Mouse (Mus musculus) T-helper 1 cell (primary cell): ENCODE data around the gene Kdm4a.

Source experiments
- in situ Hi-C: fragments of 300-600 bp; cut with MboI, MseI; formaldehyde crosslinking; loops from one replicate; pipeline ENCODE4 v1.15.1; 2025; ENCODE audit warnings: high pct_unique_total_duplicates

Gene Kdm4a

DNA sequence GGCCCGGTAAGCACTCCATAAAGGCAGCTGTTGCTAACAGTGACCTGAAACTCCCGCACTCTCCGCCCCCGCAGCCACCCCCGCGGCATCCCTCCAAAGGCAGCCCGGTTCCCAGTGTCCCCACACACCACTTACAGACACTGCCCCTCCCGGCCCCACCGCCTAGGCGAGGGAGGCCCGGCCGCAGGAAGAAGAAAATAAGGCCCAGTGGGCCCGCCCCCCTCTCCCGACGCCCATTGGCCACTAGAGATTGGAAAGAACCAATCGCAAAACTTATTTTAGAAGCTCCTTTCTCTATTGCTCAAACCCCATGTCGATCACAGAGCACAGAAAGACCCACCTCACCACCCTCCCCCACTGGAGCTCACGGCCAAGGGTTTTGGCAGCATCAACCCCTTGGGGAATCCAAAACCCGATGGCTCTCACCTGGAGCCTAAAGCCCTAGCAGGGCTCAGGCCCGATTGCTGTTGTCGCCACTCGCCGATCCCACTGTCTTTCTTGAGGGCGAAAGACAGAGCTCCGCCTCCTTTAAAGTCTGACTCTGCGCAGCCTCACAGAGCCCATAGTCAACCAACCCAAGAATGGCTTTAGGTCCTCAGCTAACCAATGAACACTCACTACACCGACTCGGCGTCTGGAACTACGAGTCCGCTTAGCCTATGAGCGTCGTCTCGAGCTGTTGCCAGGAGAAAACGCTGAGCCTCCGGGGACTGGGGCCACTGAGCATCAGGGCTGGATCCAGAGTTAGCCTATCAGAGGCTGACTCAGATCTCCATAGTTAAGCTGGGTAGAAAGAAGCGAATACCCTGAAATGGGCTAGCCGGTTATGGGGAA is at the start of gene Kdm4a:
Gene Kdm4a, minus strand, starts transcription at position 577 of the 834 bp plus-strand sequence.
- in situ Hi-C loops = loop anchor here (10.0 kb wide), 1 partner anchor 255 kb away; the partner anchor contains the start of gene Cdc20

DNA sequence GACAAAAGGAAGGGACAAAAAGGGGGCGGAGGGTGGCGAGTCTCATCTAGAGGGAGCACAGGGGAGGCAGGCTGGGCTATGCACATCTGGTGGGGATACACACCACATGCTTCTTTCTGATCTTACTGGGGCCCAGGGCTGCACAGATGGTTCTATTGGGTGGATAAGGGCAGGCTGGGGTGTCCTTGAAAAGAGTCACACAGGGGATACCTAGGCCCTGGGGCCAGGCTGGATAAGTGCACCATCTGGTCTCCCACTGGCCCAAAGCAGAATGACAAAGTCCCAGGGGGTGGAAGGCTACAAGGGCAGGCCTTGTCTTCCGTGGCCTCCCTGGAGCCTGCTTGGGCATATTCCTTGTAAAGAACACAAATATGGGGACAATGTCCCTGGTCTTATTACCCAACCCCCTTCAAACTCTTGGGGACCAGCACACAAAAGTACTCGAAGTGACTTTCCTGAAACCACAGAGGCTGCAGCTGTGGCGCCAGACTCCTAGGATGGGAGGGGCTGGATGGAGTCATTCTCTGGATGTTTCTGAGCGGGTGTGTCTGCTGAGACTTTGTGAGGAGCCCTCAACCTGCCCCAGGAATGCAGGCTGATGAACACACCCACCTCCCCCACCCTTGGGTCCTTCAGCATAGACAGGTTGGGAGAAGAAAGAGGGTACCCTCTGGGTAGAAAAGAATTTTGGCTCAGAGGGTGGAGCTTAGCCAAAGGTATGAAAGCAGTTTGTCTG is 49.4 kb upstream of the Kdm4a start:
- in situ Hi-C loops = no loop called here

DNA sequence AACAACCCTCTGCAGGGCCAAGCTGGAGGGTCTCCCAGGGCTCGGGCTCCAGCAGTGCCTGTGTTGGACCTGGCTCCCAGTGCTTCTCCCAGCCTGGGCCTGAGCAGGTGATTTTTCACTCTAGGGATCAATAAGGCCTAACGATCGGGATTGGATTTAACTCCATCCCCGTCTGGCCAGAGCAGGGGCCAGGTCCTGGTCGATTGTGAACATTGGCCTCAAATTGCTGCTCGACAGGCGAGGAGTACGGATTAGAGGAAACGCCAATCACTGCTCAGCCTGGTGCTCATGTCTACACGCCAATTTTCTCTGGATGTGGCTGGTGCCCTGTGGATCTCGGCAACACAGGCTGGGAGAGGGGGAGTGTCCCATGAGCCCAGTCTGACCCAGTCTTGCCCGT is 47.6 kb upstream of the Kdm4a start:
- in situ Hi-C loops = no loop called here

DNA sequence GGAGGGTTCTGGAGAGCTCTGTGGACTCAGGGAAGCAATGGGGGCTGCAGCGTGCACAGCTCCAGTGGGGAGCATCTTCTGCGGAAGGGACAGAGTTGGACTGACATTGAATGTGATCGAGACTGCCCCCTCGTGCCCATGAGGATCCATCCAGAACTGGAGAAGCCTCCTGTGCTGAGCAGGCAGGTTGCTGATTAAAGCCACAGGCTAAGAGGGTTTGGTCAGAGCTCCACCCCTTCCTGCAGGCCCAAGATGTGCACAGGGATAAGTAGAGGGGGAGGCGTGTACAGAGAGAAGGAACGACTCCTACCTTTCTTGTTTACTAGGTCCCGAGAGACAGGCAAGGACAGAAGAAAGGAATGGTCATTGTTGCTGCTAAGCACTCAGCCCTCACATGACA is 41.4 kb upstream of the Kdm4a start:
- in situ Hi-C loops = no loop called here

DNA sequence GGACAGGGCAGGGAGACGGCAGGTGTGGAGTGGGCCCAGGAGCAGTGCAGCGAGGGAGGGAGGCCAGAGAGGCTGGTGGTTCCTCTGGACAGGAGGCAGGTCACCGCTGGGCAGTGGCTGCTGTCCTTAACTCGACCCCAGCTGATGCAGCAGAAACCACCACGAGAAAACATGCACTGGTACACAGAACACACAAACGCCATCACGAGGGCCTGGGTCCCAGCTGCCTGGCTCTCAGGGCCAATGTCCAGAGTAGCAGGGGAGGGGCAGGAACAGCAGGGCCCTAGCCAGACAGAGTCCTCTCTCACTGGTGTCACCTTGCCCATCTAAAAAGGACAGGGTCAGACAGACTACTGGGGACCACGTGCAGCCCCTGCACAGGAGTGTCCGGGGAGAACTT is 40.9 kb upstream of the Kdm4a start:
- in situ Hi-C loops = no loop called here

DNA sequence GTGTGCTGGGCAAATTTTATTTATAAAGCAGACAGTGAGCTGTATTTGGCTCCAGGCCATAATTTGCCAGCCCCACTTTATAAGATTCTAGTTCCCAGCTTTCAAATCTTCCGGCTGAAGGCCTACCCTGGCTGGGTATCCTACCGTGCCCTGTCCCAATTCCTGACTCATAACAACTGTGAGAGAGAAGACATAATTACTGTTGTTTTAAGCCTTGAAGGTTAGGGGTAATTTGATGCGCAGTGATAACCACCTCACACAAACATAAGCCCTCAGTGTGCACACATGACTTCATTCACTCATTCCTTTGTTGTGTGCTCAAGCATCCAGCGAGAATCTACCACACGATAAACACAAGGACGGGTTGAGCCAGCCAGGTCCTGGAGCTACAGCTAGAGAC is 39.6 kb upstream of the Kdm4a start:
- in situ Hi-C loops = loop anchor here (5.0 kb wide), 1 partner anchor 68 kb away; no protein-coding TSS in a partner anchor

DNA sequence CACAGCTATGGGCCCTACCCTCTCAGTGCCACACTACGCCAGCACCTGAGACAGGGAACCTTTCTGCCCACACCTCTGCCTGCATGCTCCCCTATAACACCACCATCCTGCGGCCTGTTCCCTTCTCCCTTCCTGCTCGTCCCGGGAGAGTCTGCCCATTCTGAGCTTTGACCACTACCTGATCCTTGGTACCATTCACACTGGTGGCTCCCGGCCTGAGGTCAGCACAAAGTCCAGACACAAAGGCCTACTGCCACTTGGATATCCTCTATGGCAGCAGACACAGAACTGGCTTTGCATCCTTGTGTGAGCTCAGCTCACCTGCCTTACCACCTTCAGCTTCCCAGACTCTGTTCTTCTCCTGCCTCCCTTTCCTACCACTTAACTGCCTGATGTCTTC is 38.7 kb upstream of the Kdm4a start:
- in situ Hi-C loops = loop anchor here (5.0 kb wide), 1 partner anchor 69 kb away; no protein-coding TSS in a partner anchor

DNA sequence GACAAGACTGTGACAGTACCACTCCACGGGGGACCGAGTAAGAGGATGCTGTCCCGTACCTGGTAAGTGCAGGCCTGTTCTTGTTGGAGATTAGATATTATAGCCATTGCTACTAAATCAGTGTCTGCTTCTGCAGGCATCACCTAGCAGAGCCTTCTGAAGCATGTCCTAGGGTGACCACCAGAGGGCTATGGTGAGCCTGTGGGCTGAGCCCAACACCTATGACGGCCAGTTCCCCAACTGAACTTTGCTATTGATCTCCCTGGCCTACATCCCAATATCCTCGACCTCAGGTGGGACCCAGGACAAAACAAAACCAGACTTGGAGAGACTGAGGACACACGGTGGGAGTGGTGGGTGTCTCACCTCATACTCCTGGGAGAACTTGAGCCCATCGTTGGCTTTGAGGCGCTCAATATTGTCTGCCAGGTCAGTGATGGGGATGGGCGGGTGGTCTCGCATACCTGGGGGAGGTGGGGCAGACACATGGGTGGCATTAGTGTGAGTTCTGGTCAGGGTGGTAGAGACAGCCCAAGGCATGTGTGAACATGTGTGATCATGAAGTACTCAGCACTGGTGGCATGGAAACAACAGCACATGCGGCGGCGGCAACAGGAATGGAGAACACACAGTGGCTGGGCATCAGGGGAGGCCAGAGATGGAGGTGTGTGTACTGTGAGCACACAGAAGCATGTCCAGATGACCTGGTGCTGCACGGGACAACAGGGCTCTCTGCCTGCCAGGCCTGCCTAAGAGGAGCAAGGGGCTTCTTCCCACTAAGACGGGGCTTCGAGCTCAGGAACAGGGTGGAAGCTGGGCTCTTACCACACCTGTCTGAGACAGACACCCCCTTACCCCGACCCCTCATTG is 37.1 kb upstream of the Kdm4a start:
- in situ Hi-C loops = loop anchor here (5.0 kb wide), 1 partner anchor 70 kb away; no protein-coding TSS in a partner anchor

DNA sequence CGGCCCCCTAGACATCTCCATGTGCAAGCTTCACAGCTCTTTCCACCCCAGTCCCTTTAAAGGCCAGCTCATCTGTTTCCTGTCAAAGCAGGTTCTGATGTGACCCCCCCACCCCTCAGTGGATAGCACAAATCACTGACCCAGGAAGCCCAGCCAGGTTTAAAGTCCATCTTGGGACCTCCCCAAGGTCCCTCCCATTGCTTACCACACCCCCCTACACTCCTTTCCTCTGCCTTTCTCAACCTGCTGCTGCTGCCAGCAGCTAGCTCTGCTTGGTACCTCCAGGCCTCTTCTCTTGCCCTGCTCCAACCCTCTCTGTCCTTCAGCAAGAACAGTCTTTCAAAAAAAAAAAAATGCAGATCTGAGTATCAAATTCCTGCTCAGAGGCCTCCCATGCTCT is 35.0 kb upstream of the Kdm4a start:
- in situ Hi-C loops = loop anchor here (5.0 kb wide), 2 partner anchors 53 to 72 kb away; no protein-coding TSS in a partner anchor

DNA sequence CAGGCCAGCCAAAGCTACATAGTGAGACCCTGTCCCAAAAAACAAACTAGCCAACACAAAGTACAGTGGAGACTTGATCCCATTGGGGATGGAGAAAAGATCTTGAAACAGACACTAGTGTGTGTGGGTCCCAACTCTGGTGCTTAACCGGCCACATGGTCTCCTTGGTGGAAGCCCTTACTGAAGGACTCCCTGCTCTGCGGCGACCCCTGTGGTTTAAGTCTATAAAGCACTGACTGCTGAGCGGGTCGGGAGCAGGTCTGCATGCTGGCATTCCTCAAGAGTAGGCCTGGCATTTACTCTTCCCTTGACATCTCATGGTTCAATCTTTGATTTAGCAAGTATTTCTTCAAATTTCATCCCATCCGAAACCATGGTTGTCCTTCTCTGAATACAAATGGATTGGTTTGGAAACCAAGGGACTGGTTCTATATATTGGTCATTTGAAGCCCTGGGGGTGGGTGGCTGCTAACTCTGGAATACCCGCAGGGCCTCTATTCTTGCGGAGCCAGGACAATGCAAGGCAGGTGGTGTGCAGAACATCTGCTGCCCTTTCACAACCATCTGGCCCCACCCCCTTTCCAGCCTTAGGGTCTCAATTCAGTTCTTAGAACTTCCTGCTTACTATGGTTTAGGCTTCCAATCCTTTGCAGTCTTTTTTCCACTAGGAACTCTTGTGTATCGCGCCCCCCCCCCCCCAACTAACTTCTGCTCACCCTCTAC is 27.2 kb upstream of the Kdm4a start:
- in situ Hi-C loops = no loop called here

DNA sequence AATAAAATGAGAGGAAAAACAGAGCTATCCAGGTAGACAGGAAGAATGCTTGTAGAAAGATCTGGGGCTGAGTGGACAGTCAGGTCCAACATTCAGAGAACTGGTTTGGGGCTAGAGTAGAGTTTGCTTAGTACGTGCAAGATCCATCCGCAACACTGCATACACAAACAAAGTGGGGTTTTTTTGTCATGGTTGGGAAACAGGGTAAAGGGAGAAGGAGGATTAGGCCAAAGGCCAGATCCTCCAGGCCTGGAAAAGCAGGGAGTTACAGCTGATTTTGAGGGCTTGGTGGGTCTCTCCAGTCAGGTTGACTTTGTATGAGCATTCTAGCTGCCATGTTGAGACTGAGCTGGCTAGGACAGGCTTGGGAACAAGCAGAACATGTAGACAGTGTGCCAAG is 26.1 kb upstream of the Kdm4a start:
- in situ Hi-C loops = no loop called here

DNA sequence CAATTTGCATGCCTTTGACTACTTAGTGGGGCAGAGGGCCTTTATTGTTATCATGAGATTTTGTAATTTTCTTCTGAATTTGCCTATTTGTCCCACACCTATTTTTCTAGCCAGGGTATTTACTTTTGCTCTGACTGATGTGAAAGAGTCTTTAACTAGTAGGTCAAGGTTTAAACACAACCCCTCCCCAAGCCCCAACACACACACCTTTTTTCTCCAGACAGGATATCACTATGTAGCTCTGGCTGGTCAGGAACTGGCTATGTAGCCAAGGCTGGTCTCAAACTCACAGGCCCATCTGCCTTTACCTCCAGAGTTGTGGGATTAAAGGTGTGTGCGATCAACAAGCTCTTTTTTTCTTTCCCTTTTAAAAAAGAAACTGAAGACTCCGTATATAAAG is 19.2 kb upstream of the Kdm4a start:
- in situ Hi-C loops = no loop called here

DNA sequence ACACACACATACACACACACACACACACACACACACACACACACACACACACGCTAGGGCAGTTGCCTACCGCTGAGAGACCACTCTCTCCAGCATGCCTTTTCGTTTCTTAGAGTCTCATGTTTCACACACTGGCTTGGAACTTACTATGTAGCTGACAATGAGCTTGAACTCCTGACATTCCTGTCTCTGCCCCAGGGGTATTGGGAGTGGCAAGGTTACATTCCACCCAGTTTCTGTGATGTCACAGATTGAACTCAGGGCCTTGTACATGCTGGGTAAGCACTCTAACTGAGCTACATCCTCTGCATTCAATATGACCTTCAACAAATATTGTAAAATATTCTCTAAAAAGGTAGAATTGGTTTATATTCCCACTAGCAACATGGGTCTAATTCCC is 18.8 kb upstream of the Kdm4a start:
- in situ Hi-C loops = no loop called here

DNA sequence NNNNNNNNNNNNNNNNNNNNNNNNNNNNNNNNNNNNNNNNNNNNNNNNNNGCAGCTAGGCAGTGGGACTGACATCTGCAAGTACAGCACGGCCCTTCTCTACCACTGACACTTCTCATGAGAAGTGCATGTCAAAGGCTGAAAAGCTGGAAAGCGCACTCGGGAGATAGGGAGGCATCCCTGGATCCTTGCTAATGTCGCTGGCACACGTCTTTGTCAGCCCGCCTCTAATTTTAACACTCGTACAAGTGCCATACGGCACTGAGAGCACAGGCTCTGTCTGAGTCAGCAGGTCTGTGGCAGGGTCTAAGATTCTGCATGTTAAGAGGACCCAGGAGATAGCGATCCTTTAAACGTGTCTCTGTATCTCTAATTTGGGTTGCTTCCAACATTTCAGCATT is 16.3 kb upstream of the Kdm4a start:
- in situ Hi-C loops = no loop called here

DNA sequence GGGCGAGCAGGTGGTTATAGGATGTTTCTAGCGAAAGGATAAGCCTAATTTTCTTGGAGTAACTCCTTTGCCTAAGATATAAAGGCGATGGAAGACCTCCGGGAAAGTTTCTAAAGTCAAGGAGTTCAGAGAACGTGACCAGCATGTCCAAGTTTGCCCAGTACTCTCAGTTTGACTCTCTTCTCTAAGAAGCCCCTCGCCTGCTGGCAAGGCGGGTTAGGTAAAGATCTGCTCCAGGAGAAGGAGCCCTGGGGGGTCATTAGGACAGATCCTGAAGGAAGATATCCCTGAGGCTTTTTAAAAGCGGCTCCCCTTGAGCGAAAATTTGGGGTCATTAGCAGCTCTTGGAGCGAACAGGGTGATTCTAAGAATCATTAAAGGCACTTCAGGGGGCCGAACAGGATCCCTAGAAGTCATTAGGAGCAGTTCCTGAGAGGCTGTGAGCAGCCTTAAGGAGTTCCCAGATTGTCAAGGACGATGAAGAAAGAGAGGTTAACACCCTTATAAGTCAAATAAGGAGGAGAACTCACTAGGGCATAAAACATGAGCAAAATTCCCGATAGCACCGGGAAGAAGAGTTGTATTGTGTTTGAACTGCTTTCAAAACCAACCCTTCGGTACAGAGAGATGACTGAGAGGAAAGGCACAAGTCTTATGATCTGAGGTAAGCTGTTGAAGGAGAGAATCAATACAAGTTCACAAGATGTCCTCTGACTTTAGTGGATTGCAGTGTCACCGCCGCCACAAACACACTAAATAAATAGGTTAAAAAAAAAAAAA is 648 bp upstream of the Kdm4a start:
- in situ Hi-C loops = no loop called here

DNA sequence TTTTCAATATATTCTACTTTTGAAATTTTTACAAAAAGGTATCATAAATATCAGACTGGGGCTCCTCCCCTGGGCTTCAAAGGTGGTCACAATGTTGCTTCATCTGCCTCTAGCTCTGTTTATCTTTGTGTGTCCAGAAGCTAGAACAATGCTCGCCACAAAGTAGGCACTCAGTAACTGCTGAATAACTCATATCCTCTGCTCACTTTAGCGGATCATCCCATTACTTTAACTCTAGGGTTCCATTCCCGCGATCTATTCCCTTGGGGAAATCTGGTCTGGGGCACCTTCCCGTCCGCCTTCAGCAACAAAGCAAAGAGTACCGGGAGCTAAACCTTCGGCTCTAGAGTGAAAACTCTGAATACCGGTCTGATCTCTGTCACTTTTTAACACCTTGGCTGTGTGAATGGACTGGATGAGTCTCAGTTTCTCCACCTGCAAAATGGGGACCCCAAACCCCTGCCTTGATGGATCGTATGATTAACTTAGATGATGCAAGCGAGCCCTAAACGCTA is 834 bp downstream of the Kdm4a start:
- in situ Hi-C loops = loop anchor here (10.0 kb wide), 1 partner anchor 256 kb away; the partner anchor contains the start of gene Cdc20

DNA sequence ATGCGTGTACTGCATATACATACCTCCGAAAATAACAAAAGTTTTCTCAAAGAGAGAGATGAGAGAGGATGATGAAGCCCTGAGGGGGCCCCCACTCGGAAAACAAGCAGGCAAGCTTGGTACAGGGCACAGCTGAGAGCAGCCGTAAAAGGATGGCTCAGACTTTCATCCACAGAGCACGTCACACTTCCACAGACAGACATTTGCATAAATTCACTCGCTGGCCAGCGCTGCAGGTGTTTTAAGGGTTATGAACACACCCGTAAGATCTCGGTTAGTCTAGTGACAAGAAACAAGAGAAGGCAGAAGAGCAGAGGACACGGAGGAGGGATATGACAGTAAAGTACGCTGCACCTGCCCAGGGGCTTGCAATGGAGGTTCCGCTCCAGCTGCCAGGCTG is 7.4 kb downstream of the Kdm4a start:
- in situ Hi-C loops = loop anchor here (10.0 kb wide), 1 partner anchor 262 kb away; the partner anchor contains the start of gene Cdc20

DNA sequence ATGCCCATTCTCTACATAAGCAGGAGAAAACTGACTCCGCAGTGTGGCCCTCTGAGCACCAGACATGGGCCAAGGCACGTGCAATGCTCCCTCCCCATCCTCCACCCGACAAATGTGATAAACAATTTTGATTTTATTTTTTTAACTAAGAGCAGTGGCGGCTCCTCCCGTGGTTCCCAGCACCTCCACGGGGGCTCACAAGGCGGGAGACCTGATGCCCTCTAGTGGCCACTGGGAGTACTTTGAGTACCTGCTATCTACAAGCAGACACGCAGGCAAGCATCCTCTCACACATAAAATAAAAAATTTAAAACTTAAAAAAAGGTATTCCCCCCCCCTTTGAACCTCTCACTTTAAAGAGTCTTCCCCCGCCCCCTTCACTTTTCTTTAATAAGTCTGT is 8.8 kb downstream of the Kdm4a start:
- in situ Hi-C loops = loop anchor here (10.0 kb wide), 1 partner anchor 264 kb away; the partner anchor contains the start of gene Cdc20

DNA sequence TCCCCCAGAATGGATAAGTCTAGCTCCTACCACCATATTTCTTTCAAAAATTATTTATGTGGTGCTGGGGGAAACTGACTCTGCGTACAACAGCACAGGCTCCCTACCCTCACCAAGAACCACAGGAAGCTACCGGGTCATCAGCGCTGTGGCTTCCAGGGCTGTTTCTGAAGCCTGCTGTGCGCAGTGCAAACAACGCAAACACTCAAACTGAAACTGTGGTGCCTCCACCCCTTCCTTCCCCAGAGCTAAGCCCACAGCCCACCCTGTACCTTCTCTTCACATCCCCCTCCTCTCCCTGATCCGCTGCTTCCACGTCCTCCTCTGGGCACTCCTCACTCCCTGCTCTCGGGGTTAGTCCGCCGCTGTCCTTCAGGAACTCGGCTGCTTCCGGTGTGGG is 17.7 kb downstream of the Kdm4a start:
- in situ Hi-C loops = loop anchor here (5.0 kb wide), 1 partner anchor 50 kb away; no protein-coding TSS in a partner anchor

DNA sequence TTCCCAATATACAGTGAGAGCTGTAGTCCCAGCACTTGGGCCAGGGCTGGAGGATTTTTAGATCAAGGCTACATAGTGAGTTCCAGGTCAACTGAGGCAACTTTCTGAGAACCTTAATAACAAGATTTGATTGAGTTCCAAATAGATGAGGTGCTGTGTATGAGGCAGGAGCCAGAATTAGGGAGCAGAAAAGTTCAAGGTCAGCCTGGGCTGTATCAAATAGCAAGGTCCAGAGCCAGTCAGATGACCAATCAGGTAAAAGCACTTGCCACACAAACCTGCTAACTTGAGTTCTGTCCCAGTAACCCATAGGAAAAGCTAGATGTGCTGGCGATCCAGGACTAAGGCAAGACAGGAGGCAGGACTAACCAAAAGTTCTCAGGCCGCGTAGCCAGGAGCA is 22.2 kb downstream of the Kdm4a start:
- in situ Hi-C loops = no loop called here
